Mouse (Mus musculus): ENCODE results near the gene Pnpla8. TPM values are rescaled to one million over a fixed set of nuclear protein-coding genes. Genes with fewer than 3 reads are reported as not detected.

The Pnpla8 gene
- total RNA-seq, 2 experiments from 2014 or later = 134 to 149 TPM

DNA sequence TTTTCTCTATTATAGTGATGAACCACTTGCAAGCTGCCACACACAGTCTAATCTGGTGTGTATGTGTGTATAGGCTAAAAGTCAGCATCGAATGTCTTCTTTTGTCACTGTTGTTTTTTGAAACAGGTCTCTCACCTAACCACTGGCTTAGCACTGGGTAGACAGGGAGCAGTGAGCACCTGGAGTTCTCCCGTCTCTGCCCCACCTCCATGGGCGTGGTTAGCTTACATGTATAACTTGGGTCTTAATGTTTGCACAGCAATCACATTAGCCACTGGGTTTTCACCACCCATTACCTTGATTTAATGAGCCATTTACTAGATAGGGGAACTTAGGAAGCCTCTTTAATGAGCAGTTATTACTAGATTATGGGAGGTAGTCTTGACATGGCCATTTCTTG, 60.4 kb downstream of the Pnpla8 start:
- intact Hi-C loops (cut with DNase I) = no loop called here
- TF ChIP-seq CTCF (IDR thresholded peaks at IDR 0.05) = no peak
- Histone ChIP-seq H3K27ac (no peak overlapping the region), H3K4me3 (no peak overlapping the region)
- no peak for DNase-seq (ENCODE audit: extremely low spot score in 1 of 2, low spot score in 2 of 2)

DNA sequence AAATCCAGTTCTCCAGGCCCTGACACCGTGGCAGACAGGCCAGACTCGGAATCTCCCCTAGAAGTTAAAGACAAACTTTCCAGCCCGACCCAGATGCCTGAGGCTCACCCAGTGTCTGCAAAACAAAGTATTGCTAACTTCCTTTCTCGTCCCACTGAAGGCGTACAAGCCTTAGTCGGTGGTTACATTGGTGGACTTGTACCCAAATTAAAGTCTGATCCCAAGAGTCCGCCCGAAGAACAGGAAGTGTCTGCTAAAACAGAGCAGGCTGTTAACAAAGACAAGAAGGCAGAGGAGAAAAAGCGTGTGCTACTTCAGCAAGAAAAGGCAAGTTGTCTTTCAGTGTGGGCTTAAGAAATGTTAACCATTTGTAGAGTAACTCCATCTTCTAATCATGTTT, 62.2 kb downstream of the Pnpla8 start:
- no peak for TF ChIP-seq CTCF (IDR thresholded peaks at IDR 0.05)
- Histone ChIP-seq H3K4me3 (no peak overlapping the region), H3K27ac (no peak overlapping the region)
- intact Hi-C loops (cut with DNase I) = no loop called here
- no peak for DNase-seq (ENCODE audit: extremely low spot score in 1 of 2, low spot score in 2 of 2)

DNA sequence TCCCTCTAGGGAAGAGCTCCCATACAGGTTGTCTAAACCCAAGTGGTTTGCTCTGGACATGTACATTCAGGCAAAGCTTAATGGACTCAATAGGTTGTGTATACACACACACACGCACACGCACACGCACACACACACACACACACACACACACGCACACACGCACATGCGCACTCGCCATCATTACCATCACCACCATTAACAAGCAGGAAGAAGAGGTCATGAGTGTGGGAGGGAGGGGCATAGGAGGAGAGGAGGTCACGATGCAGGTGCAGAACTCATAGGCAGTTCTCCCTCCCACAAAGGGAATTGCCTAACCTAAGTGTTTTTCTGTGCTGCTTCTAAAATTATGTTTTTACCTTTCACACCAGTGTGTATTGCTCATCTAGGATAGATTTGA, 65.8 kb downstream of the Pnpla8 start:
- intact Hi-C loops (cut with DNase I) = no loop called here

GRCm38 (mm10) chr12:44292281-44292680, 71.1 kb downstream of the Pnpla8 start:
- intact Hi-C loops (cut with DNase I) = no loop called here
- peak; percentile 92 for TF ChIP-seq CTCF (IDR thresholded peaks at IDR 0.05)
- DNase-seq (ENCODE audit: extremely low spot score in 1 of 2, low spot score in 2 of 2) = peak; percentile 70 to 71
- no peak overlapping the region for H3K4me3 ChIP-seq
- no peak overlapping the region for H3K27ac ChIP-seq

More for the DNA sequence above, 65.8 kb downstream of the Pnpla8 start:
- no peak for TF ChIP-seq CTCF (IDR thresholded peaks at IDR 0.05)
- no peak for DNase-seq (ENCODE audit: extremely low spot score in 1 of 2, low spot score in 2 of 2)
- no peak overlapping the region for H3K4me3 ChIP-seq
- H3K27ac ChIP-seq = no peak overlapping the region

GRCm38 (mm10) chr12:44300793-44301192, 79.6 kb downstream of the Pnpla8 start:
- Histone ChIP-seq H3K27ac (no peak overlapping the region), H3K4me3 (no peak overlapping the region)
- no peak for DNase-seq (ENCODE audit: extremely low spot score in 1 of 2, low spot score in 2 of 2)
- intact Hi-C loops (cut with DNase I) = no loop called here
- TF ChIP-seq CTCF (IDR thresholded peaks at IDR 0.05) = no peak

DNA sequence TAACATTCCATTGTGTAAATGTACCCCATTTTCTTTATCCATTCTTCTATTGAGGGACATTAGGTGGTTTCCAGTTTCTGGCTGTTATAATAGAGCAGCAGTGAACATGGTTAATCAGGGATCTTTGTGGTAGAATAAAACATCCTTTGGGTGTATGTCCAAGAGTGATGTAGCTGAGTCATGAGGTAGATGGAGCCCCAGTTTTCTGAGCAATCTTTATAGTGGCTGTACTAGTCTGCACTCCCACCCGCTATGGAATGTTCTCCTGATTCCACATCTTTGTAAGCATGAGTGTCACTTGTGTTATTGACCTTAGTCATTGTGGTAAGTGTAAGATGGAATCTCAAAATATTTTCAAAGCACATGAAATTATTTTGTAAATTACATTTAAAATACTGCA, 82.8 kb downstream of the Pnpla8 start:
- TF ChIP-seq CTCF (IDR thresholded peaks at IDR 0.05) = no peak
- intact Hi-C loops (cut with DNase I) = no loop called here
- DNase-seq (ENCODE audit: extremely low spot score in 1 of 2, low spot score in 2 of 2) = no peak
- Histone ChIP-seq H3K4me3 (no peak overlapping the region), H3K27ac (no peak overlapping the region)

GRCm38 (mm10) chr12:44304869-44305268, 83.7 kb downstream of the Pnpla8 start:
- Histone ChIP-seq H3K27ac (no peak overlapping the region), H3K4me3 (no peak overlapping the region)
- intact Hi-C loops (cut with DNase I) = no loop called here
- no peak for DNase-seq (ENCODE audit: extremely low spot score in 1 of 2, low spot score in 2 of 2)
- no peak for TF ChIP-seq CTCF (IDR thresholded peaks at IDR 0.05)

- TF ChIP-seq CTCF (IDR thresholded peaks at IDR 0.05) = no peak
- DNase-seq (ENCODE audit: extremely low spot score in 1 of 2, low spot score in 2 of 2) = no peak
- no peak overlapping the region for H3K27ac ChIP-seq
- H3K4me3 ChIP-seq = no peak overlapping the region
- intact Hi-C loops (cut with DNase I) = no loop called here
These were observed 87.1 kb downstream of the Pnpla8 start for GRCm38 (mm10) chr12:44308221-44308620.

DNA sequence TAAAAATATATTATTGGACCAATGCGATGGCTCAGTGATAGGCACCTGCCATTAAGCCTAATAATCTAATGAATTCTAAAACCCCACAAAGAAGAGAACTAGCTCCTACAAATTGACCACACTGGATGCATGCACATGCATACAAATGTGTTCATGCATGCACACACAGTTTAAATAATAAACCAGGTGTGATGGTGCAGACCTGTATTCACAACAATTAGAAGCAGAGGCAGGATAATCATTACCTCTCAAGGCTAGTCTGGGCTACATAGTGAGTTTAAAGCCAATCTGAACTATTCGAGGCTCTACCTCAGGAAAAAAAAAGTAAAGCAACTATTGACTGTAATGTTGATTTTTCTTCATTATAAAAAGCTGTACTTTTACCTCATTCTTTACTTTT, 94.0 kb downstream of the Pnpla8 start:
- TF ChIP-seq CTCF (IDR thresholded peaks at IDR 0.05) = no peak
- DNase-seq (ENCODE audit: extremely low spot score in 1 of 2, low spot score in 2 of 2) = no peak
- H3K4me3 ChIP-seq = no peak overlapping the region
- intact Hi-C loops (cut with DNase I) = no loop called here
- no peak overlapping the region for H3K27ac ChIP-seq

DNA sequence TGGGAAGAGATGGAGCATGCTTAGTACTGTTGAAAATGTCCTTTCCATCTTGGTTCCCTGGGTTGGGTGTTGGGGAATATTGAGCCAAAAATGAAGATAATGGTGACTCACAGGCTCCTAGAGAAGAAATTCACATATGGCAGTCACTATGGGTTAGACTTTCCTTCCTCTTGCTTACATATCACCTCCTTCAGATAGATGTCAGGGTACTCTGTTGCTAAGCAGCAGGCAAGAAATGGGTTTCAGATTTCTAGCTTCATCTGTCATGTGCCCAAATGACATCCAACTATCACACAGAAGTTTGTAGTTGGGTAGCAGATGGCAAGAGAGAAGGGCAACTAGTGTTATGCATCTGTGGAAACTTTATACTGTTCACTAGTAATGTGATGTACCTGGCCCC, 103.9 kb downstream of the Pnpla8 start:
- peak overlapping the region; percentile 51 for H3K27ac ChIP-seq
- DNase-seq (ENCODE audit: extremely low spot score in 1 of 2, low spot score in 2 of 2) = no peak
- intact Hi-C loops (cut with DNase I) = no loop called here
- no peak overlapping the region for H3K4me3 ChIP-seq
- no peak for TF ChIP-seq CTCF (IDR thresholded peaks at IDR 0.05)

GRCm38 (mm10) chr12:44327452-44327851, 106.3 kb downstream of the Pnpla8 start:
- DNase-seq (ENCODE audit: extremely low spot score in 1 of 2, low spot score in 2 of 2) = peak in 1 of 2 experiments; percentile 35
- intact Hi-C loops (cut with DNase I) = loop anchor here (2.0 kb wide), 1 partner anchor 245 kb away; no protein-coding TSS in a partner anchor
- Histone ChIP-seq H3K27ac (no peak overlapping the region), H3K4me3 (no peak overlapping the region)
- peak; percentile 58 for TF ChIP-seq CTCF (IDR thresholded peaks at IDR 0.05)

GRCm38 (mm10) chr12:44328381-44329315, 107.5 kb downstream of the Pnpla8 start, which contains the start of gene Nrcam:
Gene Nrcam, plus strand, starts transcription at chr12:44328885.
- intact Hi-C loops (cut with DNase I) = loop anchor here (2.0 kb wide), 1 partner anchor 220 kb away; no protein-coding TSS in a partner anchor

More at GRCm38 (mm10) chr12:44328381-44329315, 107.5 kb downstream of the Pnpla8 start, which contains the start of gene Nrcam:
- peak; percentile 75 to 78 for DNase-seq (ENCODE audit: extremely low spot score in 1 of 2, low spot score in 2 of 2)
- TF ChIP-seq CTCF (IDR thresholded peaks at IDR 0.05) = no peak
- Histone ChIP-seq H3K27ac (peak within 1 kb of the TSS; percentile 98), H3K4me3 (peak within 1 kb of the TSS; percentile 74)

Measured in left cerebral cortex, adult 2 months (tissue).